Mouse (Mus musculus): ENCODE measurements at regions not wholly inside any gene's neighbourhood (a gene's known extent, or its start where the extent isn't known, plus 50 kb on each side); places are given as distances from the start of the nearest gene placed in this dataset.
"Not testable (repeated sequence)": the region's sequence is repeated elsewhere in the genome, so short reads cannot be mapped to it uniquely, and the experiment has no call there.

DNA sequence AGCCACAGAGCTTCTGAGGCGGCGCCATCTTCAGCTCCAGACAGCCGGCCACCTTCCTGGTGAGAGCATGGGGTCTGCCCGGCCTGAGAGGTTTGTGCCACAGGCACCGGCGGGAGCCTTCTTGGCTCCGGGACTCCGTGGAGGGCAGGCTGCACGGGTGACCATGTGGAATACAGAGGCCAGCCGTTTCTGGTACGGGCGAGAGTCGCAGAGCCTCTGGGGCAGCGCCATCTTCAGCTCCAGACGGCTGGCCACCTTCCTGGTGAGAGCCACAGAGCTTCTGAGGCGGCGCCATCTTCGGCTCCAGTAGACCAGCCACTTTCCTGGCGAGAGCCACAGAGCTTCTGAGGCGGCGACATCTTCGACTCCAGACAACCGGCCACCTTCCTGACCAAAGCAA is 456.2 kb upstream of the Brinp1 start:
- DNase-seq: not testable (repeated sequence)

GRCm38 (mm10) chr4:69395451-69395850 is 441.3 kb upstream of the Brinp1 start:
- DNase-seq: no peak

- no peak for DNase-seq
These were observed 429.1 kb upstream of the Brinp1 start for GRCm38 (mm10) chr4:69383318-69383717.

DNA sequence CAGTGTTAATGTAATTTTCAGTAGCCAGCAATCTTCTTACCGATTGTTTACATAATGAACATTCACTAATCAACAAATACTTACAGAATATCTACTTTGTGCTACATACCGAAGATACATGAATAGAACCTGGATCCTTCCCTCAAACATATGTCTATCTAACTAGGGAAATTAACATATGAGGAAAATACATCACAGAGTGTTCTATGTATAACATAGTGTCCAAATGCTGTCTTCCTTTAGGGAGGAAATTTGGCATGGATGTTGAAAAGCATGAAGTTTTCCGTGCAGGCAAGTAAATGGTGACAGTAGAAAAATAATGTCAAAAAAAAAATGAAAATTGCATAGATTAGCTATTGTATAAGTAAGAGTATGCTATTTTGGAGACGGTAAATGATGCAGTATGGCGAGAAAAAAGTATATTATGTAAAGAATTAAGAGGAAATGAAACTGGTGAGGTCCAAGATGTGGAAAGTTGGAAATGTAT is 392.8 kb upstream of the Brinp1 start:
- no peak for DNase-seq

DNA sequence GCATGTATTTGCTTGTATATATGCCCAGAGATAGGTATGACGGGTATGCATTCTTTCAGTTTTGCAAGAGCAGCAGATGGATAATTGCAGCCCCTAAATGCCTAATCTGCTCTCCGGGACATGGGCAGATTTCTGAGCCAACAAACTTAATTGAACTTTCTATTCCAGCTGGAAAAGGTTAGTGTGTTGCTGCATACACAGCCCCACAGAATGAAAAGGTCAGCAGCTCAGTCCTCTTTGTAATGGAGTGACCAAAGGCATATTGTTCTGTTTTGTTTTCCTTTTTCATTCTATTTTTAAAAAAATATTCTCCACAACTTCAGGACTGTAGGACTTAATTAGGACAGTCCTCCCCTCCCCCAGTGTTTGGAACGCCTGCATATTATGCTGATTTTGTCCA is 373.4 kb upstream of the Brinp1 start:
- peak; percentile 13 for DNase-seq
